Mouse (Mus musculus): ENCODE data around the gene Olfr867. TPM values are rescaled to one million over a fixed set of nuclear protein-coding genes. Genes with fewer than 3 reads are reported as not detected.

Gene Olfr867
- not detected in 2 replicates for polyA plus RNA-seq (2015; fragmentation: Nextera tagmentation; extraction: Ambion mirVana)

GRCm38 (mm10) chr9:20057462-20057861, at the start of gene Olfr867:
Gene Olfr867, minus strand, starts transcription at chr9:20057562.
- Histone ChIP-seq H3K27ac (ENCODE audit: low read depth, low read length) (no peak within 1 kb of the TSS), H3K27me3 (replicated peaks; ENCODE audit: control insufficient read depth, insufficient read depth, low read length) (no peaks in the 10 kb centered on the region), H3K9me3 (ENCODE audit: control insufficient read depth) (no peaks in the 10 kb centered on the region), H3K36me3 (ENCODE audit: control insufficient read depth, insufficient read depth) (no peaks in the 10 kb centered on the region), H3K9ac (ENCODE audit: low read depth, low read length) (no peak within 1 kb of the TSS), H3K4me2 (replicated peaks; ENCODE audit: low read depth) (no peak within 1 kb of the TSS), H3K4me1 (replicated peaks; ENCODE audit: control insufficient read depth, insufficient read depth, low read length) (no peaks in the 10 kb centered on the region), H3K4me3 (ENCODE audit: low read depth, low read length) (no peak within 1 kb of the TSS)
- WGBS: 59% methylated on average over 1 of the region's 1 CpGs
- ATAC-seq: no peak
- TF ChIP-seq CTCF (IDR thresholded peaks at IDR 0.05; ENCODE audit: low read depth): no peak

GRCm38 (mm10) chr9:20098326-20098725, 41.0 kb upstream of the Olfr867 start, which contains the start of gene Olfr868:
Gene Olfr868, plus strand, starts transcription at chr9:20098626.
- Histone ChIP-seq H3K9ac (ENCODE audit: low read depth, low read length) (no peak within 1 kb of the TSS), H3K4me3 (ENCODE audit: low read depth, low read length) (no peak within 1 kb of the TSS), H3K4me2 (replicated peaks; ENCODE audit: low read depth) (no peak within 1 kb of the TSS), H3K9me3 (ENCODE audit: control insufficient read depth) (no peaks in the 10 kb centered on the region), H3K27me3 (replicated peaks; ENCODE audit: control insufficient read depth, insufficient read depth, low read length) (no peaks in the 10 kb centered on the region), H3K27ac (ENCODE audit: low read depth, low read length) (no peak within 1 kb of the TSS), H3K36me3 (ENCODE audit: control insufficient read depth, insufficient read depth) (no peaks in the 10 kb centered on the region), H3K4me1 (replicated peaks; ENCODE audit: control insufficient read depth, insufficient read depth, low read length) (no peaks in the 10 kb centered on the region)
- no peak for TF ChIP-seq CTCF (IDR thresholded peaks at IDR 0.05; ENCODE audit: low read depth)
- WGBS: 38% methylated on average over 2 of the region's 2 CpGs
- no peak for ATAC-seq

GRCm38 (mm10) chr9:20073523-20074177, 16.3 kb upstream of the Olfr867 start:
- no peak for ATAC-seq
- no peaks in the 10 kb centered on the region for H3K4me1 ChIP-seq (replicated peaks; ENCODE audit: control insufficient read depth, insufficient read depth, low read length)
- H3K9me3 ChIP-seq (ENCODE audit: control insufficient read depth): 0 out of 2 replicates have a peak, but pooled peaks cover 3% of the 10 kb centered on the region
- no peak overlapping the region for H3K9ac ChIP-seq (ENCODE audit: low read depth, low read length)
- H3K27ac ChIP-seq (ENCODE audit: low read depth, low read length): no peak overlapping the region
- 53% methylated on average over 7 of the region's 7 CpGs for WGBS
- no peak overlapping the region for H3K4me3 ChIP-seq (ENCODE audit: low read depth, low read length)
- TF ChIP-seq CTCF (IDR thresholded peaks at IDR 0.05; ENCODE audit: low read depth): no peak
- no peaks in the 10 kb centered on the region for H3K36me3 ChIP-seq (ENCODE audit: control insufficient read depth, insufficient read depth)
- H3K27me3 ChIP-seq (replicated peaks; ENCODE audit: control insufficient read depth, insufficient read depth, low read length): no peaks in the 10 kb centered on the region
- H3K4me2 ChIP-seq (replicated peaks; ENCODE audit: low read depth): no peak overlapping the region

- Histone ChIP-seq H3K27ac (ENCODE audit: low read depth, low read length) (no peak overlapping the region), H3K9ac (ENCODE audit: low read depth, low read length) (no peak overlapping the region), H3K9me3 (ENCODE audit: control insufficient read depth) (0 out of 2 replicates have a peak, but pooled peaks cover 3% of the 10 kb centered on the region), H3K4me1 (replicated peaks; ENCODE audit: control insufficient read depth, insufficient read depth, low read length) (no peaks in the 10 kb centered on the region), H3K36me3 (ENCODE audit: control insufficient read depth, insufficient read depth) (no peaks in the 10 kb centered on the region), H3K27me3 (replicated peaks; ENCODE audit: control insufficient read depth, insufficient read depth, low read length) (no peaks in the 10 kb centered on the region), H3K4me2 (replicated peaks; ENCODE audit: low read depth) (no peak overlapping the region), H3K4me3 (ENCODE audit: low read depth, low read length) (no peak overlapping the region)
- TF ChIP-seq CTCF (IDR thresholded peaks at IDR 0.05; ENCODE audit: low read depth): no peak
- ATAC-seq: no peak
- WGBS: 87% methylated on average over 1 of the region's 1 CpGs
Measured at GRCm38 (mm10) chr9:20071291-20071690, 13.9 kb upstream of the Olfr867 start.

GRCm38 (mm10) chr9:20070236-20070635, 12.9 kb upstream of the Olfr867 start:
- Histone ChIP-seq H3K4me2 (replicated peaks; ENCODE audit: low read depth) (no peak overlapping the region), H3K4me3 (ENCODE audit: low read depth, low read length) (no peak overlapping the region), H3K36me3 (ENCODE audit: control insufficient read depth, insufficient read depth) (no peaks in the 10 kb centered on the region), H3K27ac (ENCODE audit: low read depth, low read length) (no peak overlapping the region), H3K9ac (ENCODE audit: low read depth, low read length) (no peak overlapping the region), H3K27me3 (replicated peaks; ENCODE audit: control insufficient read depth, insufficient read depth, low read length) (no peaks in the 10 kb centered on the region), H3K9me3 (ENCODE audit: control insufficient read depth) (0 out of 2 replicates have a peak, but pooled peaks cover 3% of the 10 kb centered on the region), H3K4me1 (replicated peaks; ENCODE audit: control insufficient read depth, insufficient read depth, low read length) (no peaks in the 10 kb centered on the region)
- no peak for TF ChIP-seq CTCF (IDR thresholded peaks at IDR 0.05; ENCODE audit: low read depth)
- no peak for ATAC-seq
- 74% methylated on average over 3 of the region's 3 CpGs for WGBS

- TF ChIP-seq CTCF (IDR thresholded peaks at IDR 0.05; ENCODE audit: low read depth): no peak
- no peak overlapping the region for H3K4me2 ChIP-seq (replicated peaks; ENCODE audit: low read depth)
- 0 out of 2 replicates have a peak, but pooled peaks cover 4% of the 10 kb centered on the region for H3K9me3 ChIP-seq (ENCODE audit: control insufficient read depth)
- no peak overlapping the region for H3K9ac ChIP-seq (ENCODE audit: low read depth, low read length)
- ATAC-seq: no peak
- no peaks in the 10 kb centered on the region for H3K36me3 ChIP-seq (ENCODE audit: control insufficient read depth, insufficient read depth)
- H3K27me3 ChIP-seq (replicated peaks; ENCODE audit: control insufficient read depth, insufficient read depth, low read length): no peaks in the 10 kb centered on the region
- no peak overlapping the region for H3K27ac ChIP-seq (ENCODE audit: low read depth, low read length)
- no peaks in the 10 kb centered on the region for H3K4me1 ChIP-seq (replicated peaks; ENCODE audit: control insufficient read depth, insufficient read depth, low read length)
- no peak overlapping the region for H3K4me3 ChIP-seq (ENCODE audit: low read depth, low read length)
- 63% methylated on average over 3 of the region's 3 CpGs for WGBS
Measured at GRCm38 (mm10) chr9:20047964-20048363, 9.4 kb downstream of the Olfr867 start.

Measured in intestine, postnatal 0 days (tissue).